Mouse (Mus musculus): ENCODE measurements around the gene Rad23a.

- TF ChIP-seq EP300 (IDR thresholded peaks at IDR 0.05) (no peak), CTCF (IDR thresholded peaks at IDR 0.05) (no peak)
Measured at GRCm38 (mm10) chr8:84889141-84889540, 48.7 kb upstream of the Rad23a start.

Data from lung, postnatal 0 days (tissue).